Mouse (Mus musculus): ENCODE measurements around the gene Paqr8.

Gene Paqr8

GRCm38 (mm10) chr1:20912115-20912514, 21.7 kb downstream of the Paqr8 start:
- CTCF ChIA-PET = no interaction called here

- CTCF ChIA-PET = no interaction called here
Measured at GRCm38 (mm10) chr1:20912527-20913171, 22.2 kb downstream of the Paqr8 start.

- CTCF ChIA-PET = no interaction called here
Measured at GRCm38 (mm10) chr1:20914769-20915168, 24.4 kb downstream of the Paqr8 start.

GRCm38 (mm10) chr1:20915608-20916007, 25.2 kb downstream of the Paqr8 start:
- CTCF ChIA-PET = no interaction called here

- CTCF ChIA-PET = no interaction called here
Measured at GRCm38 (mm10) chr1:20917496-20918050, 27.2 kb downstream of the Paqr8 start.

GRCm38 (mm10) chr1:20919728-20920127, 29.3 kb downstream of the Paqr8 start:
- CTCF ChIA-PET = no interaction called here

- CTCF ChIA-PET = interaction anchor here (0.5 kb wide), 1 partner anchor 15 kb away, joined by 4 read pairs; no protein-coding TSS in a partner anchor
Measured at GRCm38 (mm10) chr1:20921081-20921528, 30.7 kb downstream of the Paqr8 start.

- CTCF ChIA-PET = no interaction called here
Measured at GRCm38 (mm10) chr1:20922612-20923399, 32.4 kb downstream of the Paqr8 start.

- CTCF ChIA-PET = interaction anchor here (0.7 kb wide), 1 partner anchor 132 kb away, joined by 3 read pairs; no protein-coding TSS in a partner anchor
Measured at GRCm38 (mm10) chr1:20925324-20925723, 34.9 kb downstream of the Paqr8 start.

GRCm38 (mm10) chr1:20925926-20926325, 35.5 kb downstream of the Paqr8 start:
- CTCF ChIA-PET = interaction anchor here (0.7 kb wide), 1 partner anchor 131 kb away, joined by 3 read pairs; no protein-coding TSS in a partner anchor

- CTCF ChIA-PET = no interaction called here
Measured at GRCm38 (mm10) chr1:20926376-20926775, 36.0 kb downstream of the Paqr8 start.

- CTCF ChIA-PET = no interaction called here
Measured at GRCm38 (mm10) chr1:20928487-20928886, 38.1 kb downstream of the Paqr8 start.

- CTCF ChIA-PET = interaction anchor here (0.7 kb wide), 1 partner anchor 210 kb away, joined by 4 read pairs; no protein-coding TSS in a partner anchor
Measured at GRCm38 (mm10) chr1:20933457-20933856, 43.1 kb downstream of the Paqr8 start.

GRCm38 (mm10) chr1:20935106-20935505, 44.7 kb downstream of the Paqr8 start:
- CTCF ChIA-PET = no interaction called here

GRCm38 (mm10) chr1:20939046-20939445, 48.6 kb downstream of the Paqr8 start:
- CTCF ChIA-PET = interaction anchor here (0.5 to 2.4 kb wide), 4 partner anchors 11 to 221 kb away, joined by 3 to 12 read pairs (median 4); no protein-coding TSS in a partner anchor

- CTCF ChIA-PET = interaction anchor here (0.8 to 2.4 kb wide), 2 partner anchors 145 to 161 kb away, joined by 4 to 12 read pairs; no protein-coding TSS in a partner anchor
Measured at GRCm38 (mm10) chr1:20940151-20940550, 49.7 kb downstream of the Paqr8 start.

- CTCF ChIA-PET = no interaction called here
Measured at GRCm38 (mm10) chr1:20941322-20941721, 50.9 kb downstream of the Paqr8 start.

- CTCF ChIA-PET = no interaction called here
Measured at GRCm38 (mm10) chr1:20941857-20942256, 51.5 kb downstream of the Paqr8 start.

- CTCF ChIA-PET = interaction anchor here (0.7 kb wide), 1 partner anchor 155 kb away, joined by 4 read pairs; no protein-coding TSS in a partner anchor
Measured at GRCm38 (mm10) chr1:20943016-20943415, 52.6 kb downstream of the Paqr8 start.

GRCm38 (mm10) chr1:20951300-20951763, 60.9 kb downstream of the Paqr8 start, which contains the start of gene Efhc1:
Efhc1 (plus strand) TSS chr1:20951626.
- CTCF ChIA-PET = no interaction called here

- CTCF ChIA-PET = no interaction called here
Measured at GRCm38 (mm10) chr1:20951799-20952198, 61.4 kb downstream of the Paqr8 start.

GRCm38 (mm10) chr1:20954876-20955275, 64.5 kb downstream of the Paqr8 start:
- CTCF ChIA-PET = no interaction called here
